Mouse (Mus musculus) MEL (cell line): ENCODE data around the gene Tsku. TPM values are rescaled to one million over a fixed set of nuclear protein-coding genes. Genes with fewer than 3 reads are reported as not detected.

ENCODE experiments used
- DNase-seq: peaks from one replicate; pipeline ENCODE4 v3.0.0; 2011; ENCODE audit warnings: low read depth, low spot score
- H3K27ac ChIP-seq: 2 replicates; pipeline ENCODE4 v1.5.1; 2012; ENCODE audit warnings: low read depth, mild to moderate bottlenecking, control low read depth, low read length, moderate library complexity; ENCODE audit not compliant: control insufficient read depth
- H3K27me3 ChIP-seq, 2 experiments: fragments of 150-350 bp in 1 of 2; sonication (generic) in 1 of 2; 2 replicates each; pipeline ENCODE4 v1.6.1; 2012; ENCODE audit warnings: low read length in 2 of 2, mild to moderate bottlenecking in 2 of 2, improper control_type of control experiment in 1 of 2, moderate library complexity in 1 of 2; ENCODE audit not compliant: insufficient read depth in 2 of 2, control insufficient read depth in 1 of 2
- H3K36me3 ChIP-seq, 2 experiments: 2 replicates each; pipeline ENCODE4 v1.6.1; 2012 to 2014; ENCODE audit warnings: low read length in 2 of 2, improper control_type of control experiment in 1 of 2, inconsistent platforms in 1 of 2, mild to moderate bottlenecking in 1 of 2; ENCODE audit not compliant: insufficient read depth in 2 of 2, control insufficient read depth in 1 of 2
- H3K4me1 ChIP-seq, 2 experiments: fragments of 150-350 bp in 1 of 2; sonication (generic) in 1 of 2; 2 replicates each; pipeline ENCODE4 v1.6.1; 2012; ENCODE audit warnings: low read length in 2 of 2, improper control_type of control experiment in 1 of 2, mild to moderate bottlenecking in 1 of 2; ENCODE audit not compliant: insufficient read depth in 2 of 2, control insufficient read depth in 1 of 2
- H3K4me3 ChIP-seq, 2 experiments: fragments of 150-350 bp in 1 of 2; sonication (generic) in 1 of 2; 2 replicates each; pipeline ENCODE4 v1.5.1; 2012; ENCODE audit warnings: low read depth in 2 of 2, low read length in 2 of 2, mild to moderate bottlenecking in 2 of 2, moderate library complexity in 2 of 2, control low read depth in 1 of 2, improper control_type of control experiment in 1 of 2; ENCODE audit not compliant: control insufficient read depth in 1 of 2, insufficient read depth in 1 of 2
- H3K79me2 ChIP-seq: 2 replicates; pipeline ENCODE4 v1.6.1; 2012; ENCODE audit warnings: mild to moderate bottlenecking, low read length, moderate library complexity; ENCODE audit not compliant: control insufficient read depth, poor library complexity, insufficient read depth
- H3K9ac ChIP-seq: 2 replicates; pipeline ENCODE4 v1.6.1; 2012; ENCODE audit warnings: low read depth, mild to moderate bottlenecking, control low read depth, low read length, moderate library complexity; ENCODE audit not compliant: control insufficient read depth, poor library complexity, severe bottlenecking
- H3K9me3 ChIP-seq: fragments of 150-350 bp; sonication (generic); replicated peaks from 2 replicates; pipeline ENCODE4 v1.6.1; 2012; ENCODE audit warnings: mild to moderate bottlenecking, low read length, improper control_type of control experiment, moderate library complexity; ENCODE audit not compliant: insufficient read depth
- CHD1 ChIP-seq: IDR thresholded peaks from 2 replicates; pipeline ENCODE4 v1.6.1; 2012; ENCODE audit warnings: low read depth, mild to moderate bottlenecking, inconsistent platforms, low read length, improper control_type of control experiment
- CHD2 ChIP-seq: IDR thresholded peaks from 2 replicates; pipeline ENCODE4 v1.6.1; 2011; ENCODE audit warnings: low read length, improper control_type of control experiment
- EP300 ChIP-seq, 2 experiments: IDR thresholded peaks; 2 replicates each; pipeline ENCODE4 v1.6.1; 2011; ENCODE audit warnings: improper control_type of control experiment in 2 of 2, low read length in 2 of 2, low read depth in 1 of 2, mild to moderate bottlenecking in 1 of 2
- ETS1 ChIP-seq: IDR thresholded peaks from 2 replicates; pipeline ENCODE4 v1.6.1; 2012; ENCODE audit warnings: low read depth, mild to moderate bottlenecking, inconsistent platforms, low read length, improper control_type of control experiment, moderate library complexity
- GABPA ChIP-seq: IDR thresholded peaks from 2 replicates; pipeline ENCODE4 v1.6.1; 2012; ENCODE audit warnings: low read depth, mild to moderate bottlenecking, inconsistent platforms, low read length, improper control_type of control experiment, moderate library complexity
- GATA1 ChIP-seq: IDR thresholded peaks from 2 replicates; pipeline ENCODE4 v1.6.1; 2011; ENCODE audit warnings: low read depth, low read length, improper control_type of control experiment
- KAT2A ChIP-seq: conservative IDR thresholded peaks from 2 replicates; pipeline ENCODE4 v1.6.1; 2012; ENCODE audit warnings: low read depth, low read length, improper control_type of control experiment, inconsistent platforms
- MAX ChIP-seq: IDR thresholded peaks from 2 replicates; pipeline ENCODE4 v1.6.1; 2011; ENCODE audit warnings: low read length, improper control_type of control experiment
- MAZ ChIP-seq: IDR thresholded peaks from 2 replicates; pipeline ENCODE4 v1.6.1; 2012; ENCODE audit warnings: low read depth, mild to moderate bottlenecking, inconsistent platforms, low read length, improper control_type of control experiment
- MYC ChIP-seq: IDR thresholded peaks from 2 replicates; pipeline ENCODE4 v1.6.1; 2011; ENCODE audit warnings: low read depth, mild to moderate bottlenecking, low read length, improper control_type of control experiment, moderate library complexity
- POLR2AphosphoS2 ChIP-seq: IDR thresholded peaks from 2 replicates; pipeline ENCODE4 v1.6.1; 2011; ENCODE audit warnings: low read length, improper control_type of control experiment
- POLR2AphosphoS5 ChIP-seq: IDR thresholded peaks from 2 replicates; pipeline ENCODE4 v1.6.1; 2012; ENCODE audit warnings: low read depth, borderline replicate concordance, mild to moderate bottlenecking, inconsistent platforms, low read length, moderate library complexity, mixed read lengths
- RAD21 ChIP-seq: IDR thresholded peaks from 2 replicates; pipeline ENCODE4 v1.6.1; 2011; ENCODE audit warnings: mild to moderate bottlenecking, low read depth, low read length, improper control_type of control experiment
- SIN3A ChIP-seq: IDR thresholded peaks from 2 replicates; pipeline ENCODE4 v1.6.1; 2012; ENCODE audit warnings: low read length, improper control_type of control experiment, inconsistent platforms
- TCF12 ChIP-seq: IDR thresholded peaks from 2 replicates; pipeline ENCODE4 v1.6.1; 2014; ENCODE audit warnings: low read depth, mild to moderate bottlenecking, inconsistent platforms, low read length, improper control_type of control experiment, moderate library complexity
- UBTF ChIP-seq: IDR thresholded peaks from 2 replicates; pipeline ENCODE4 v1.6.1; 2012; ENCODE audit warnings: low read depth, mild to moderate bottlenecking, inconsistent platforms, low read length, improper control_type of control experiment, moderate library complexity, borderline replicate concordance; ENCODE audit not compliant: insufficient read depth
- ZC3H11A ChIP-seq: IDR thresholded peaks from 2 replicates; pipeline ENCODE4 v1.6.1; 2012; ENCODE audit warnings: low read depth, mild to moderate bottlenecking, inconsistent platforms, low read length, improper control_type of control experiment
- ZKSCAN1 ChIP-seq: IDR thresholded peaks from 2 replicates; pipeline ENCODE4 v1.6.1; 2012; ENCODE audit warnings: low read depth, mild to moderate bottlenecking, inconsistent platforms, low read length, improper control_type of control experiment, moderate library complexity
- ZMIZ1 ChIP-seq: IDR thresholded peaks from 2 replicates; pipeline ENCODE4 v1.6.1; 2012; ENCODE audit warnings: low read depth, mild to moderate bottlenecking, inconsistent platforms, low read length, improper control_type of control experiment, moderate library complexity
- ZNF384 ChIP-seq: IDR thresholded peaks from 2 replicates; pipeline ENCODE4 v1.6.1; 2012; ENCODE audit warnings: low read depth, mild to moderate bottlenecking, inconsistent platforms, low read length, improper control_type of control experiment
- polyA plus RNA-seq, 2 experiments: library from polyadenylated mRNA; stranded (reverse) in 1 of 2; unstranded in 1 of 2; fragments of >175 nt in 1 of 2; fragments of >200 nt in 1 of 2; gene quantifications; 2 replicates each; pipeline versions ENCODE4 v1.2.1 to v1.2.4; 2012; ENCODE audit warnings: low replicate concordance in 2 of 2, low read depth in 1 of 2; ENCODE audit not compliant: insufficient read length in 2 of 2, insufficient read depth in 1 of 2, missing spikeins in 1 of 2
- total RNA-seq: library from RNA; depleted of rRNA; stranded (reverse); fragments of 300-350 nt; gene quantifications from 2 replicates; pipeline ENCODE4 v1.2.3, GENCODE M21; 2012

The Tsku gene
- total and polyA plus RNA-seq, 3 experiments: 0.12 to 0.99 TPM; not detected in 1

DNA sequence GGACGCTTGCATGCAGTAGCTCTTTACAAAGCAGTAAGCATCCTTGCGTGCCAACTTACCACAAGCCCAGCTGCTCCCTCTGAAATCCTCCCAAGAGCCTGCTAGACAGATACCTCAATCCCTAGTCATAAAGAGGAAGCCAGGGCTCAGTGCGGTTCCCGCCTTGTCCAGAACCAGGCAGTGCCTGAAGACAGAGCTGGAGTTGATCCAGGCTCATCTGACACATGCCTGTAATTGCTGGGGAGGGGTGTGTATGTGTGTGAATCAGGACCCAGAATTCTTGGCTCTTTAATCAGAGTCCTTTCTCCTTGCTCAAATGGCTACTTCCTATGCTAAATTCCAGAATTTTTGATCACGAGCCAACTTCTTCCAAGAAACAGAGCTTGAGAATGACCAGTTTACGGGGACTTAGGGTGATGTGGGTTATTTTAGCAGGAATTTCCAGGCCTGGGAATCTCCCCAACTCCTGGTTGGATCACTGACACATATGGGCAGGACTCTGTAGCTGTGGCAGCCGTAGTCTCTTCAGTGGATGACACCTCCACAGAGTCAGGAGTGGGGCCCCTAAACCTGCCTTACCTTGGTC lies 30.3 kb upstream of the Tsku start:
- Histone ChIP-seq H3K9ac (no peak overlapping the region), H3K27me3 (peaks cover 0 to 3% of the 10 kb centered on the region in 2 experiments; a peak in 3 of 4 replicates), H3K4me3 (no peak overlapping the region), H3K79me2 (no peaks in the 10 kb centered on the region), H3K36me3 (no peaks in the 10 kb centered on the region), H3K4me1 (no peaks in the 10 kb centered on the region), H3K27ac (no peak overlapping the region)
- no peak for TF ChIP-seq ZKSCAN1
- TF ChIP-seq, all 39 proteins: peak for 0
- no peak for DNase-seq
- H3K9me3 ChIP-seq: no peaks in the 10 kb centered on the region

GRCm38 (mm10) chr7:98390486-98390885 lies 29.4 kb upstream of the Tsku start:
- no peaks in the 10 kb centered on the region for H3K36me3 ChIP-seq
- no peak for TF ChIP-seq CHD1
- TF ChIP-seq TCF12: no peak
- TF ChIP-seq POLR2AphosphoS5: no peak
- TF ChIP-seq ZMIZ1: no peak
- TF ChIP-seq ETS1: no peak
- no peak for TF ChIP-seq SIN3A
- no peak for TF ChIP-seq MYC
- no peak for TF ChIP-seq ZNF384
- no peak for TF ChIP-seq POLR2AphosphoS2
- TF ChIP-seq GATA1: no peak
- no peak for TF ChIP-seq CHD2
- no peak for TF ChIP-seq MAX
- no peak for TF ChIP-seq MAZ
- TF ChIP-seq ZC3H11A: no peak
- TF ChIP-seq RAD21: no peak
- TF ChIP-seq EP300 (IDR thresholded peaks at IDR 0.05; ENCODE audit: low read depth in 1 of 2, low read length in 2 of 2): no peak
- TF ChIP-seq UBTF: no peak
- TF ChIP-seq GABPA: no peak
- TF ChIP-seq KAT2A: no peak
- no peaks in the 10 kb centered on the region for H3K79me2 ChIP-seq
- H3K4me3 ChIP-seq: no peak overlapping the region
- H3K4me1 ChIP-seq: no peaks in the 10 kb centered on the region
- DNase-seq: no peak
- no peak overlapping the region for H3K27ac ChIP-seq
- H3K9ac ChIP-seq: no peak overlapping the region
- peaks cover 0 to 3% of the 10 kb centered on the region in 2 experiments; a peak in 3 of 4 replicates for H3K27me3 ChIP-seq
- H3K9me3 ChIP-seq: no peaks in the 10 kb centered on the region
